Mouse (Mus musculus): ENCODE results near the gene Ccdc82. TPM values are rescaled to one million over a fixed set of nuclear protein-coding genes. Genes with fewer than 3 reads are reported as not detected.

Ccdc82 gene
- polyA plus RNA-seq, 2 experiments: 10.0 to 11.1 TPM

- H3K9ac ChIP-seq (replicated peaks): no peak overlapping the region
- H3K27ac ChIP-seq: no peak overlapping the region
- H3K27me3 ChIP-seq (ENCODE audit: control insufficient read depth, insufficient read depth, low read length): no peaks in the 10 kb centered on the region
- H3K4me3 ChIP-seq (ENCODE audit: insufficient read depth in 1 of 2, low read depth in 2 of 2, low read length in 2 of 2): peak overlapping the region in 1 of 2 experiments; percentile 73; a peak in 2 of 4 replicates
- H3K4me1 ChIP-seq (replicated peaks; ENCODE audit: control insufficient read depth in 2 of 2, insufficient read depth in 2 of 2, low read length in 1 of 2): peaks cover 15 to 19% of the 10 kb centered on the region in 2 experiments
- H3K9me3 ChIP-seq (ENCODE audit: control insufficient read depth, low read length): no peaks in the 10 kb centered on the region
- DNase-seq (ENCODE audit: low read depth in 3 of 3, low spot score in 3 of 3) (no peak), ATAC-seq (ENCODE audit: insufficient read depth) (no peak)
- no peaks in the 10 kb centered on the region for H3K36me3 ChIP-seq (replicated peaks; ENCODE audit: control insufficient read depth, insufficient read depth, low read depth)
- peak overlapping the region; percentile 90 for H3K4me2 ChIP-seq (ENCODE audit: low read depth)
- no peak for TF ChIP-seq CTCF (IDR thresholded peaks at IDR 0.05; ENCODE audit: low read depth)
- no peak for TF ChIP-seq EP300 (IDR thresholded peaks at IDR 0.05; ENCODE audit: low read depth)
- WGBS (ENCODE audit: insufficient replicate concordance): 67% methylated on average over 4 of the region's 4 CpGs
Measured at GRCm38 (mm10) chr9:13248104-13248503, 1.3 kb downstream of the Ccdc82 start.

GRCm38 (mm10) chr9:13251251-13251650, 4.5 kb downstream of the Ccdc82 start:
- WGBS (ENCODE audit: insufficient replicate concordance): 31% methylated on average over 2 of the region's 2 CpGs
- DNase-seq (ENCODE audit: low read depth in 3 of 3, low spot score in 3 of 3) (no peak), ATAC-seq (ENCODE audit: insufficient read depth) (no peak)
- Histone ChIP-seq H3K4me1 (replicated peaks; ENCODE audit: control insufficient read depth in 2 of 2, insufficient read depth in 2 of 2, low read length in 1 of 2) (peaks cover 4 to 8% of the 10 kb centered on the region in 2 experiments; a peak in 3 of 4 replicates), H3K36me3 (replicated peaks; ENCODE audit: control insufficient read depth, insufficient read depth, low read depth) (no peaks in the 10 kb centered on the region), H3K27ac (no peak overlapping the region), H3K4me3 (ENCODE audit: insufficient read depth in 1 of 2, low read depth in 2 of 2, low read length in 2 of 2) (no peak overlapping the region), H3K4me2 (ENCODE audit: low read depth) (no peak overlapping the region), H3K9me3 (ENCODE audit: control insufficient read depth, low read length) (no peaks in the 10 kb centered on the region), H3K27me3 (ENCODE audit: control insufficient read depth, insufficient read depth, low read length) (no peaks in the 10 kb centered on the region), H3K9ac (replicated peaks) (no peak overlapping the region)
- TF ChIP-seq CTCF (IDR thresholded peaks at IDR 0.05; ENCODE audit: low read depth): no peak
- TF ChIP-seq EP300 (IDR thresholded peaks at IDR 0.05; ENCODE audit: low read depth): no peak

- H3K4me3 ChIP-seq (ENCODE audit: insufficient read depth in 1 of 2, low read depth in 2 of 2, low read length in 2 of 2): no peak overlapping the region
- no peak overlapping the region for H3K4me2 ChIP-seq (ENCODE audit: low read depth)
- no peak overlapping the region for H3K27ac ChIP-seq
- ATAC-seq (ENCODE audit: insufficient read depth) (no peak), DNase-seq (ENCODE audit: low read depth in 3 of 3, low spot score in 3 of 3) (no peak)
- TF ChIP-seq EP300 (IDR thresholded peaks at IDR 0.05; ENCODE audit: low read depth) (no peak), CTCF (IDR thresholded peaks at IDR 0.05; ENCODE audit: low read depth) (no peak)
- no peaks in the 10 kb centered on the region for H3K4me1 ChIP-seq (replicated peaks; ENCODE audit: control insufficient read depth in 2 of 2, insufficient read depth in 2 of 2, low read length in 1 of 2)
- H3K9me3 ChIP-seq (ENCODE audit: control insufficient read depth, low read length): no peaks in the 10 kb centered on the region
- WGBS (ENCODE audit: insufficient replicate concordance): 71% methylated on average over 1 of the region's 1 CpGs
- no peaks in the 10 kb centered on the region for H3K36me3 ChIP-seq (replicated peaks; ENCODE audit: control insufficient read depth, insufficient read depth, low read depth)
- no peak overlapping the region for H3K9ac ChIP-seq (replicated peaks)
- H3K27me3 ChIP-seq (ENCODE audit: control insufficient read depth, insufficient read depth, low read length): no peaks in the 10 kb centered on the region
Measured at GRCm38 (mm10) chr9:13256726-13257125, 10.0 kb downstream of the Ccdc82 start.

GRCm38 (mm10) chr9:13258173-13258572, 11.4 kb downstream of the Ccdc82 start:
- ATAC-seq (ENCODE audit: insufficient read depth): no peak
- H3K27ac ChIP-seq: no peak overlapping the region
- H3K4me2 ChIP-seq (ENCODE audit: low read depth): no peak overlapping the region
- no peak overlapping the region for H3K9ac ChIP-seq (replicated peaks)
- H3K27me3 ChIP-seq (ENCODE audit: control insufficient read depth, insufficient read depth, low read length): no peaks in the 10 kb centered on the region
- WGBS (ENCODE audit: insufficient replicate concordance): 88% methylated on average over 2 of the region's 2 CpGs
- H3K36me3 ChIP-seq (replicated peaks; ENCODE audit: control insufficient read depth, insufficient read depth, low read depth): no peaks in the 10 kb centered on the region
- H3K4me3 ChIP-seq (ENCODE audit: insufficient read depth in 1 of 2, low read depth in 2 of 2, low read length in 2 of 2): no peak overlapping the region
- H3K9me3 ChIP-seq (ENCODE audit: control insufficient read depth, low read length): no peaks in the 10 kb centered on the region
- TF ChIP-seq CTCF (IDR thresholded peaks at IDR 0.05; ENCODE audit: low read depth): no peak
- no peak for TF ChIP-seq EP300 (IDR thresholded peaks at IDR 0.05; ENCODE audit: low read depth)
- DNase-seq (ENCODE audit: low read depth in 3 of 3, low spot score in 3 of 3): no peak
- H3K4me1 ChIP-seq (replicated peaks; ENCODE audit: control insufficient read depth in 2 of 2, insufficient read depth in 2 of 2, low read length in 1 of 2): no peaks in the 10 kb centered on the region

GRCm38 (mm10) chr9:13260980-13261379, 14.2 kb downstream of the Ccdc82 start:
- Histone ChIP-seq H3K4me3 (ENCODE audit: insufficient read depth in 1 of 2, low read depth in 2 of 2, low read length in 2 of 2) (no peak overlapping the region), H3K4me1 (replicated peaks; ENCODE audit: control insufficient read depth in 2 of 2, insufficient read depth in 2 of 2, low read length in 1 of 2) (no peaks in the 10 kb centered on the region)
- no peak for DNase-seq (ENCODE audit: low read depth in 3 of 3, low spot score in 3 of 3)

More at GRCm38 (mm10) chr9:13260980-13261379, 14.2 kb downstream of the Ccdc82 start:
- Histone ChIP-seq H3K9me3 (ENCODE audit: control insufficient read depth, low read length) (no peaks in the 10 kb centered on the region), H3K27me3 (ENCODE audit: control insufficient read depth, insufficient read depth, low read length) (no peaks in the 10 kb centered on the region), H3K27ac (no peak overlapping the region), H3K9ac (replicated peaks) (no peak overlapping the region), H3K4me2 (ENCODE audit: low read depth) (no peak overlapping the region), H3K36me3 (replicated peaks; ENCODE audit: control insufficient read depth, insufficient read depth, low read depth) (no peaks in the 10 kb centered on the region; the same call in 1 of the 2 replicates)
- no peak for TF ChIP-seq EP300 (IDR thresholded peaks at IDR 0.05; ENCODE audit: low read depth)
- no peak for TF ChIP-seq CTCF (IDR thresholded peaks at IDR 0.05; ENCODE audit: low read depth)
- WGBS (ENCODE audit: insufficient replicate concordance): 42% methylated on average over 3 of the region's 3 CpGs
- ATAC-seq (ENCODE audit: insufficient read depth): no peak
